Mouse (Mus musculus): Measurements from ENCODE around the gene Ccdc85c.

- TF ChIP-seq CTCF (IDR thresholded peaks at IDR 0.05; ENCODE audit: borderline replicate concordance, extremely low read depth, insufficient read depth, insufficient read length) (no peak), POLR2A (IDR thresholded peaks at IDR 0.05; ENCODE audit: borderline replicate concordance, extremely low read depth, insufficient read depth, insufficient read length, poor library complexity, severe bottlenecking) (no peak)
These were observed 37.2 kb upstream of the Ccdc85c start for GRCm38 (mm10) chr12:108312432-108312851.

All from brain, embryonic 14.5 days (tissue).